Mouse (Mus musculus) c-Kit-positive CD71-positive TER-119-positive erythroid progenitor cells, embryonic 14.5 days (primary cell): ENCODE data around the gene Zfp683.

Source experiments
- DNase-seq: peaks from one replicate; pipeline ENCODE4 v3.0.0-alpha.2; 2013; ENCODE audit warnings: low spot score

Gene Zfp683

GRCm38 (mm10) chr4:134052560-134052959 is 1.1 kb upstream of the Zfp683 start:
- no peak for DNase-seq

- no peak for DNase-seq
Measured at GRCm38 (mm10) chr4:134058166-134058715, 4.6 kb downstream of the Zfp683 start.

- DNase-seq, result no peak
Measured at GRCm38 (mm10) chr4:134058908-134059307, 5.3 kb downstream of the Zfp683 start.

GRCm38 (mm10) chr4:134060135-134060865 is 6.7 kb downstream of the Zfp683 start, which contains the start of gene Crybg2:
Crybg2 (plus strand) TSS chr4:134060815.
- no peak for DNase-seq

- no peak for DNase-seq
Measured at GRCm38 (mm10) chr4:134061166-134061830, 7.7 kb downstream of the Zfp683 start.

- DNase-seq, result peak; percentile 52
Measured at GRCm38 (mm10) chr4:134061944-134062446, 8.4 kb downstream of the Zfp683 start.

GRCm38 (mm10) chr4:134062561-134062960 is 8.9 kb downstream of the Zfp683 start:
- peak; percentile 35 for DNase-seq

- no peak for DNase-seq
Measured at GRCm38 (mm10) chr4:134065431-134066004, 11.9 kb downstream of the Zfp683 start.

GRCm38 (mm10) chr4:134067383-134067782 is 13.7 kb downstream of the Zfp683 start:
- no peak for DNase-seq

- DNase-seq, result no peak
Measured at GRCm38 (mm10) chr4:134067833-134068544, 14.4 kb downstream of the Zfp683 start.

- no peak for DNase-seq
Measured at GRCm38 (mm10) chr4:134068793-134069580, 15.3 kb downstream of the Zfp683 start.

GRCm38 (mm10) chr4:134078694-134079093 is 25.1 kb downstream of the Zfp683 start:
- peak; percentile 37 for DNase-seq

GRCm38 (mm10) chr4:134080674-134081073 is 27.0 kb downstream of the Zfp683 start:
- no peak for DNase-seq

GRCm38 (mm10) chr4:134081730-134082386 is 28.2 kb downstream of the Zfp683 start:
- peak; percentile 61 for DNase-seq

GRCm38 (mm10) chr4:134082460-134082859 is 28.8 kb downstream of the Zfp683 start:
- DNase-seq, result no peak

GRCm38 (mm10) chr4:134084999-134085398 is 31.4 kb downstream of the Zfp683 start:
- DNase-seq, result no peak

GRCm38 (mm10) chr4:134087412-134087811 is 33.8 kb downstream of the Zfp683 start:
- DNase-seq, result no peak

- no peak for DNase-seq
Measured at GRCm38 (mm10) chr4:134089029-134089428, 35.4 kb downstream of the Zfp683 start.

- no peak for DNase-seq
Measured at GRCm38 (mm10) chr4:134090521-134091224, 37.0 kb downstream of the Zfp683 start.

GRCm38 (mm10) chr4:134091225-134091529 is 37.5 kb downstream of the Zfp683 start:
- no peak for DNase-seq
